22 mouse cellular contexts compared by ENCODE assay signal in genomic region chr3:103346658-103347057, GRCm38 (mm10).
A peak's percentile ranks its signal among the peaks of the same experiment; 100 is the strongest.
DNase-seq lines count a peak whose midpoint lies in the region; TF ChIP-seq lines count a peak whose summit lies in the region.
"Had no signal": no experiment of that assay in that cellular context is flagged by ENCODE, and none has a peak within 500 bp of the region (broad histone marks: within the 10 kb centered on the region; RNA-seq: fewer than 3 reads in every experiment).

No protein-coding gene starts in this region.

- H3ac ChIP-seq in C2C12 (ENCODE audit: control insufficient read depth, insufficient read length, low read depth) (no peak overlapping the region), myocyte (ENCODE audit: control insufficient read depth, insufficient read length) (no peak overlapping the region)

- TF ChIP-seq POLR2A in myocyte (IDR thresholded peaks at IDR 0.05; ENCODE audit: insufficient read length, low read depth) = no peak

- no peaks in the 10 kb centered on the region for H3K79me3 ChIP-seq in C2C12 (ENCODE audit: low read depth)

- H3K4me3 ChIP-seq in C2C12 (ENCODE audit: insufficient read depth, poor library complexity, severe bottlenecking) (no peak overlapping the region), myocyte (no peak overlapping the region)
- H3K4me3 ChIP-seq: embryonic facial prominence, embryonic 13.5 days; embryonic facial prominence, embryonic 15.5 days; erythroblast, embryonic 14.5 days; forebrain, embryonic 10.5 days; forebrain, embryonic 12.5 days had no signal

- no peak for TF ChIP-seq CTCF in C2C12 (IDR thresholded peaks at IDR 0.05; ENCODE audit: control insufficient read depth, insufficient read depth, insufficient read length)

- H3K36me3 ChIP-seq in C2C12 (ENCODE audit: control insufficient read depth, insufficient read depth) (peaks cover 67% of the 10 kb centered on the region), myocyte (ENCODE audit: control insufficient read depth, insufficient read depth) (peaks cover 55% of the 10 kb centered on the region)

- H3K4me2 ChIP-seq in myocyte (ENCODE audit: low read depth) = no peak overlapping the region
- H3K4me2 ChIP-seq: embryonic facial prominence, embryonic 13.5 days; embryonic facial prominence, embryonic 15.5 days; forebrain, embryonic 12.5 days had no signal

- DNase-seq in 416B (ENCODE audit: low read depth) = peak; percentile 16
- no peak for DNase-seq in T-cell, adult 2 months (ENCODE audit: low spot score)
- no peak for DNase-seq in ovary, postnatal 14 days (ENCODE audit: low spot score)
- DNase-seq: adrenal gland, adult 2 months; adrenal gland, postnatal 10 days; adrenal gland, postnatal 25 days; B cell, adult 2 months; cerebellum, adult 11 months; cerebellum, adult 18-20 months; cerebellum, adult 8-10 months; cerebellum, adult 9-11 months; cerebellum, postnatal 14 days; cerebellum, postnatal 36 days; embryo, embryonic 11 days had no signal

- no peaks in the 10 kb centered on the region for H3K27me3 ChIP-seq in C2C12 (ENCODE audit: control insufficient read depth, insufficient read depth, insufficient read length)
- no peaks in the 10 kb centered on the region for H3K27me3 ChIP-seq in myocyte (ENCODE audit: control insufficient read depth, insufficient read depth, insufficient read length)
- H3K27me3 ChIP-seq: embryonic facial prominence, embryonic 13.5 days; embryonic facial prominence, embryonic 15.5 days; forebrain, embryonic 12.5 days; Patski had no signal

- H3K79me2 ChIP-seq in C2C12 (ENCODE audit: control insufficient read depth, insufficient read depth) (no peaks in the 10 kb centered on the region), myocyte (ENCODE audit: control insufficient read depth, insufficient read depth) (no peaks in the 10 kb centered on the region)

TF ChIP-seq in C2C12, 6 proteins besides CTCF, POLR2A, EP300 and RAD21:
- peak; percentile 71 for TF ChIP-seq USF1 (IDR thresholded peaks at IDR 0.05; ENCODE audit: low read depth)
- TF ChIP-seq CEBPB (IDR thresholded peaks at IDR 0.05; ENCODE audit: low read depth) = no peak

TF ChIP-seq in myocyte, 11 proteins besides CTCF, POLR2A, EP300 and RAD21:
- TF ChIP-seq MYOD1 (IDR thresholded peaks at IDR 0.05; ENCODE audit: control insufficient read depth in 1 of 3, insufficient read length in 2 of 3, low read depth in 2 of 3) (no peak), MYOG (IDR thresholded peaks at IDR 0.05; ENCODE audit: control insufficient read depth in 1 of 3, insufficient read depth in 1 of 3, insufficient read length in 2 of 3, low read depth in 2 of 3) (no peak), E2F4 (IDR thresholded peaks at IDR 0.05; ENCODE audit: insufficient read depth) (no peak), USF1 (IDR thresholded peaks at IDR 0.05; ENCODE audit: low read depth) (peak; percentile 32), TCF3 (IDR thresholded peaks at IDR 0.05; ENCODE audit: insufficient read length, low read depth) (no peak), SRF (IDR thresholded peaks at IDR 0.05; ENCODE audit: control insufficient read depth, insufficient read length, low read depth) (no peak)
